Mouse (Mus musculus) induced T-regulatory cell, adult 2 months (primary cell): ENCODE measurements around the gene Ppfia4.
"Not testable (repeated sequence)": the region's sequence is repeated elsewhere in the genome, so short reads cannot be mapped to it uniquely, and the experiment has no call there.

ENCODE experiments used
- DNase-seq: peaks from one replicate; pipeline ENCODE4 v3.0.0-alpha.2; 2012; ENCODE audit warnings: low read depth

Gene Ppfia4

DNA sequence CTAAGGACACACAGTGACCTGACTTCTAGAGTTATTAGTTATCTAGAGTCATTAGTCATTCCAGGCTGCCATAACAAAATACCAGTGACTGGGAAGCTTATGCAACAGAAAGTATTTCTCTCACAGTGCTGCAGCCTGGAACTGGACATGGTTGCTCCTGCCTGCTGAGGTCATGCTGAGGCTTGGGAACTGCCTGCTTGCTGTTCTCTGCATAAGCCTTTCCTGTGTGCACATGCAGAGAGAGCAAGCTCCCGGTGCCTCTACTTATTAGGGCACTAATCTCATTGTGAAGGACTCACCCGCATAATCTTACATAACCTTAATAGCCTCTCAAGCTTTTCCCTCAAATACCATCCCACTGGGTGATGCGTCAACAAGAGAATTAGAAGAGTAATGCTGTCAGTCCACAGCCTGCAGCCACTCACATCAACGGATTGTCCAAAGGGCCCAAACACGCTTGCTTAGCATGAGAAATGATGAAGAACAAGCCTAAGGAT is 59.9 kb downstream of the Ppfia4 start:
- no peak for DNase-seq

DNA sequence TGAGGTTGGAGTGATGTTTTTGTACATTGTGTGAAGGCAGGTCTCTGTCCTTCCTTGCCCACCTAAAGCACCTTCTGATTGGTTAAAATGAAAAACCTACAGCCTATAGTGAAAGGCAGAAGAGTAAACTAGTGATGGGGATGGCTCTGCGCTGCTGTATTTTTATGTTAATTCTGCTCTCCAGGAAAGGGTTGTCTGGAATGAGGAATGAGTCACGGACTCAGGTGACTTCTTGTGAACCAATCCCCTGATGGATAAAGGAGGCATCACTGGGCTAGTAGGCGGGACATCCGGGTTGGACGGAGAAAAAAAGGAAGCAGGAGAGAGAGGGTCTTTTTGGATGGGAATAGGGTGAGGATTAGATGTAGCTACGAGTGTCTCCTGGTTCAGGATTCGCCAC is 62.7 kb downstream of the Ppfia4 start:
- DNase-seq: no peak

DNA sequence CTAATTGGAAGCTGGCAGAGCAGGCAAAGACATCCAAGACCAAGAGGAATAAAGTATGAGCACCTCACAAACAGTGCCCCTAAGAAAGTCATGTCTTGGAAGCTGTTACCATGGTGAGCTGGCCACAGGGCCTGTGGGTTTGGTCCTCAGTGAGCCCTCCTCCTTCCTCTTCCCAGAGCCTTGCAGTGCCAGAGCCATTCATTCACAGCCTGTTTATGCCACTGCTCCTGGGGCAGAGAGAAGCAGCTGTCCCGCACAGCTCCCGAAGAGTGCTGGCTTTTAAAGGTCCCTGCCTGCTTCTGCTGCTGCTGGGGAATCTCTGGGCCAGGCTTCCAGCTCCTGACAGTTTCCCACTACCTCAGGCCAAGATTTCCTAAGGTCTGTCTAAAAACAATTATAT is 66.9 kb downstream of the Ppfia4 start:
- no peak for DNase-seq

DNA sequence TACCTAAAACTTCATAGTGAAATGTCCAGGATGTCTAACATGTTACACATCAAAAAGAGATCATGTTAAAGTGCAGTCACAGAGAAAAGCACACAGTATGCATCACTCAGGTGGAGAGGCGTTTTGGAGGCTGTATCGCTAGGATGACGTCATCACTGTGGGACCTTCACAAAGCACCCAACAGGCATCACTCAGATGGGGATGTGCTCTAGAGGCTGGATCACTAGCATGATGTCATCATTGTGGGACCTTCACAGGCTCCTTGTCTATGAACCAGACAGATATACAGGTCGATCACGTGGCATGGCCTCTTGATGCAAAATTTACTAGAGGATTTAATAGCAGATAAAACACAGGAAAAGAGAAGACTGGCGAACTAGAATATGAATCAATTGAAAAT is 68.4 kb downstream of the Ppfia4 start:
- DNase-seq: no peak

DNA sequence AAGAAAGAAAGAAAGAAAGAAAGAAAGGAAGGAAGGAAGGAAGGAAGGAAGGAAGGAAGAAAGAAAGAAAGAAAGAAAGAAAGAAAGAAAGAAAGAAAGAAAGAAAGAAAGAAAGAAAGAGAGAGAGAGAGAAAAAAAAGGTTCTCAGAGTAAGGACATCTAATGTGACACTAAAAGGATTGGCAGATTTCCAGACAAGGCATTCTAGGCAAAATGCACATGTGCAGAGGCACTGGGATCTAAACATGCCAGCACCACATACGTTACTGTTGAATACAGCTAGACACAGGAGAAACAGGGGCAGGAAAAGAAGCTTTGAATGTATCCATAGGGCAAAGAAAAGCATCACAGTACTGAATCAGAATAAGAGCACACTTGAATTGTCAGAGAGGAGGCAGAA is 83.0 kb downstream of the Ppfia4 start:
- not testable (repeated sequence) for DNase-seq
